Mouse (Mus musculus): ENCODE results near the gene Arl14ep. TPM values are rescaled to one million over a fixed set of nuclear protein-coding genes. Genes with fewer than 3 reads are reported as not detected.

Gene Arl14ep
- polyA plus RNA-seq, 1 experiment from 2014 or later = 57.5 TPM

Other genes starting within 250 kb of the Arl14ep start
- not detected in 2 replicates for gene Fshb, start 85.2 kb upstream of the Arl14ep start, polyA plus RNA-seq (2014; fragmentation: Nextera tagmentation; extraction: Ambion mirVana)

Data from midbrain, embryonic 11.5 days (tissue).